8 mouse cellular contexts compared by ENCODE assay signal in genomic region chr12:79092569-79092968, GRCm38 (mm10). TPM values are rescaled to one million over a fixed set of nuclear protein-coding genes. Genes with fewer than 3 reads are reported as not detected.
DNase-seq lines count a peak whose midpoint lies in the region; ATAC-seq and TF ChIP-seq lines count a peak whose summit lies in the region.

No protein-coding gene starts in this region.

- H3K4me1 ChIP-seq in midbrain, embryonic 11.5 days (ENCODE audit: control insufficient read depth, insufficient read depth, low read length) = peaks cover 6% of the 10 kb centered on the region; the same call in 1 of the 2 replicates
- peaks cover 15% of the 10 kb centered on the region for H3K4me1 ChIP-seq in midbrain, embryonic 10.5 days
- peaks cover 8% of the 10 kb centered on the region for H3K4me1 ChIP-seq in midbrain, embryonic 16.5 days (ENCODE audit: control insufficient read depth, insufficient read depth, low read length)

- H3K4me2 ChIP-seq in midbrain, embryonic 11.5 days = no peak overlapping the region
- H3K4me2 ChIP-seq in midbrain, embryonic 16.5 days (ENCODE audit: low read length) = no peak overlapping the region

- H3K27me3 ChIP-seq in midbrain, embryonic 11.5 days (ENCODE audit: control insufficient read depth, insufficient read depth, low read length) = no peaks in the 10 kb centered on the region
- H3K27me3 ChIP-seq in midbrain, embryonic 10.5 days (ENCODE audit: low read depth, poor library complexity, severe bottlenecking) = no peaks in the 10 kb centered on the region
- no peaks in the 10 kb centered on the region for H3K27me3 ChIP-seq in midbrain, embryonic 16.5 days (ENCODE audit: control insufficient read depth, insufficient read depth, low read depth, low read length)

- H3K9ac ChIP-seq in midbrain, embryonic 11.5 days (ENCODE audit: low read length) = no peak overlapping the region
- no peak overlapping the region for H3K9ac ChIP-seq in midbrain, embryonic 16.5 days (ENCODE audit: low read depth, low read length)

- peak; percentile 77 for TF ChIP-seq CTCF in gastrocnemius, adult 2 months (IDR thresholded peaks at IDR 0.05)

- H3K27ac ChIP-seq in midbrain, embryonic 11.5 days (ENCODE audit: low read depth, low read length) = no peak overlapping the region
- H3K27ac ChIP-seq in midbrain, embryonic 10.5 days (replicated peaks) = no peak overlapping the region
- H3K27ac ChIP-seq in gastrocnemius, adult 2 months = no peak overlapping the region
- H3K27ac ChIP-seq in midbrain, embryonic 16.5 days (ENCODE audit: low read length) = no peak overlapping the region

- H3K36me3 ChIP-seq in midbrain, embryonic 11.5 days (ENCODE audit: control insufficient read depth, insufficient read depth, low read length) = no peaks in the 10 kb centered on the region
- no peaks in the 10 kb centered on the region for H3K36me3 ChIP-seq in midbrain, embryonic 10.5 days
- H3K36me3 ChIP-seq in midbrain, embryonic 16.5 days (ENCODE audit: control insufficient read depth, insufficient read depth, low read length) = no peaks in the 10 kb centered on the region

- ATAC-seq in midbrain, embryonic 11.5 days (ENCODE audit: low FRiP score) = no peak
- ATAC-seq in midbrain, embryonic 16.5 days = no peak

- intact Hi-C loops in gastrocnemius, adult 2 months (cut with DNase I) = loop anchor here (1.0 to 10.0 kb wide), 3 partner anchors 69 to 888 kb away; no protein-coding TSS in a partner anchor

- 54% methylated on average over 4 of the region's 4 CpGs for WGBS in midbrain, embryonic 11.5 days
- 55% methylated on average over 4 of the region's 4 CpGs for WGBS in midbrain, embryonic 10.5 days
- WGBS in midbrain, embryonic 16.5 days = 53% methylated on average over 4 of the region's 4 CpGs

- DNase-seq in midbrain, embryonic 11.5 days (ENCODE audit: low spot score, missing footprints) = peak; percentile 84
- no peak for DNase-seq in midbrain, embryonic 10.5 days (ENCODE audit: low spot score)
- peak; percentile 72 for DNase-seq in adipocyte (ENCODE audit: low spot score)
- peak; percentile 76 for DNase-seq in gastrocnemius, adult 2 months
- DNase-seq in layer of hippocampus, adult 18-20 months (ENCODE audit: low spot score in 2 of 2) = peak; percentile 9 to 61
- peak; percentile 87 for DNase-seq in lung, postnatal 36 days
- peak; percentile 64 to 87 for DNase-seq in spleen, postnatal 4 days (ENCODE audit: low spot score in 2 of 2)

- no peak overlapping the region for H3K4me3 ChIP-seq in midbrain, embryonic 11.5 days (ENCODE audit: low read depth, low read length)
- H3K4me3 ChIP-seq in midbrain, embryonic 10.5 days = no peak overlapping the region
- H3K4me3 ChIP-seq in gastrocnemius, adult 2 months = no peak overlapping the region
- no peak overlapping the region for H3K4me3 ChIP-seq in midbrain, embryonic 16.5 days (ENCODE audit: low read depth, low read length)

- no peaks in the 10 kb centered on the region for H3K9me3 ChIP-seq in midbrain, embryonic 11.5 days (ENCODE audit: control insufficient read depth, low read length)
- no peaks in the 10 kb centered on the region for H3K9me3 ChIP-seq in midbrain, embryonic 10.5 days (replicated peaks)
- no peaks in the 10 kb centered on the region for H3K9me3 ChIP-seq in midbrain, embryonic 16.5 days (replicated peaks; ENCODE audit: control insufficient read depth, low read length, poor library complexity, severe bottlenecking)

RNA-seq across cellular contexts. Expression of gene Pigh, which starts 3.1 kb away (rescaled TPM):
- polyA plus RNA-seq in midbrain, embryonic 11.5 days (2014; fragmentation: Nextera tagmentation; extraction: Ambion mirVana) = 29.0 and 29.6 TPM in 2 replicates
- 32.3 and 36.8 TPM in 2 replicates for polyA plus RNA-seq in midbrain, embryonic 10.5 days (2016; fragmentation: Nextera tagmentation; extraction: Ambion mirVana)
- total RNA-seq in gastrocnemius, adult 2 months (2021) = 1 to 10 TPM; 2.0 to 2.3 TPM
- total RNA-seq in layer of hippocampus, adult 18-20 months (2021) = 10 to 100 TPM in 1 of 2 experiments, 1 to 10 TPM in 1; 8.7 to 10.2 TPM
- polyA plus RNA-seq in midbrain, embryonic 16.5 days (2015; fragmentation: Nextera tagmentation; extraction: Ambion mirVana) = 19.6 and 21.6 TPM in 2 replicates

RNA-seq across cellular contexts. Expression of gene Arg2, which starts 38.0 kb away (rescaled TPM):
- polyA plus RNA-seq in midbrain, embryonic 11.5 days (2014; fragmentation: Nextera tagmentation; extraction: Ambion mirVana) = 4.1 and 5.5 TPM in 2 replicates
- 0.72 and 2.5 TPM in 2 replicates for polyA plus RNA-seq in midbrain, embryonic 10.5 days (2016; fragmentation: Nextera tagmentation; extraction: Ambion mirVana)
- not detected for total RNA-seq in gastrocnemius, adult 2 months (2021)
- total RNA-seq in layer of hippocampus, adult 18-20 months (2021) = 1 to 10 TPM; 2.9 to 3.2 TPM
- polyA plus RNA-seq in midbrain, embryonic 16.5 days (2015; fragmentation: Nextera tagmentation; extraction: Ambion mirVana) = 27.4 and 28.4 TPM in 2 replicates
